Mouse (Mus musculus): Measurements from ENCODE around the gene F2. TPM values are rescaled to one million over a fixed set of nuclear protein-coding genes. Genes with fewer than 3 reads are reported as not detected.
A peak's percentile ranks its signal among the peaks of the same experiment; 100 is the strongest.

F2 gene
- 1 to 10 TPM in 1 of 2 experiments, under 1 TPM in 1; 0.54 to 4.2 TPM for total RNA-seq (2021)
- long read RNA-seq, experiment 1, partial matches to known transcripts = 2 of 4 reads
- long read RNA-seq, experiment 1, other reads (novel, unspliced or antisense) = 2 of 4 reads
- long read RNA-seq, experiment 2, partial matches to known transcripts = 0 of 1 reads
- long read RNA-seq, experiment 2, other reads (novel, unspliced or antisense) = 1 of 1 reads

GRCm38 (mm10) chr2:91636229-91636628 is at the start of gene F2:
F2 (minus strand) TSS chr2:91636414.
- DNase-seq (ENCODE audit: low spot score in 2 of 2) = no peak

GRCm38 (mm10) chr2:91683919-91684318 is 47.7 kb upstream of the F2 start:
- DNase-seq (ENCODE audit: low spot score in 2 of 2) = no peak

DNA sequence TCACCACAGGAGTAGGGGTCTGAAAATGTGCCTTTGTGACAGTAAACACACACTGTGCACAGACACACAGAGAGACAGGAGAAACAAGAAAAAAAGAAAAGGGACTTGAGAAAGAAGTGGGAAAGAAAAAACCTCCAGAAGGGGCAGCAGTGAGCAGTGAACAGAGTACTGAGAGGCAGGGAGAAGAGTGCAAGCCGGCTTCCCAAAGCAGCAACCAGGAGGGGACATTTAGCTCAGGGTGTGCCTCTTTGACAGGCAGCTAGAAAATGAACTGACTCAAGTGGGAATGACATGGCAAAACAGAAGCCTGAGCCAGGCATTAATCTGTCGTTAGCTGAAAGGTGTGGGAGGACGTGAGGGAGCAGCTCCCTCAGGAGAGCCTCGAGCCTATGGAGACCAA is 46.6 kb upstream of the F2 start:
- DNase-seq (ENCODE audit: low spot score in 2 of 2) = peak in 1 of 2 experiments; percentile 35

- no peak for DNase-seq (ENCODE audit: low spot score in 2 of 2)
These were observed 40.7 kb upstream of the F2 start for GRCm38 (mm10) chr2:91676961-91677360.

- DNase-seq (ENCODE audit: low spot score in 2 of 2) = no peak
These were observed 40.2 kb upstream of the F2 start for GRCm38 (mm10) chr2:91676420-91676819.

GRCm38 (mm10) chr2:91674895-91675294 is 38.7 kb upstream of the F2 start:
- peak in 1 of 2 experiments; percentile 27 for DNase-seq (ENCODE audit: low spot score in 2 of 2)

GRCm38 (mm10) chr2:91673587-91673986 is 37.4 kb upstream of the F2 start:
- DNase-seq (ENCODE audit: low spot score in 2 of 2) = no peak

GRCm38 (mm10) chr2:91670038-91670437 is 33.8 kb upstream of the F2 start:
- no peak for DNase-seq (ENCODE audit: low spot score in 2 of 2)

GRCm38 (mm10) chr2:91669326-91669725 is 33.1 kb upstream of the F2 start:
- no peak for DNase-seq (ENCODE audit: low spot score in 2 of 2)

DNA sequence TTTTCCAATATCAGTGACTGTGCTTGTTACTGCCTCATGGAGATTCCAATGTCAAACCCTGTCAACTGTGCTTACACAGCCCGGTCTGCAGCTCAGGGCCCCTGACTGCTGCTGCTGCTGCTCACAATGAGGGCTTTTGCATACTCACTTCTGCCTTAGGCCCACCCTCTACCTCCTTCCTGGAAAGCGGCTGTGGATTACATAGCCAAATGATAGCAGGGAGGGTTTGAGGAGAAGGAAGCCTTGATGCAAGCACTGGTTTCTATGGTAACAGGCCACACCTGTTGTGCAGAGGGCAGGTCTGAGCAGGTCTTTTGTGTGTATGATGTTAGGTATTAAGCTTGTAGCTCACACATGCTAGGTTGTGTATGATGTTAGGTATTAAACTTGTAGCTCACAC is 31.5 kb upstream of the F2 start:
- no peak for DNase-seq (ENCODE audit: low spot score in 2 of 2)

DNA sequence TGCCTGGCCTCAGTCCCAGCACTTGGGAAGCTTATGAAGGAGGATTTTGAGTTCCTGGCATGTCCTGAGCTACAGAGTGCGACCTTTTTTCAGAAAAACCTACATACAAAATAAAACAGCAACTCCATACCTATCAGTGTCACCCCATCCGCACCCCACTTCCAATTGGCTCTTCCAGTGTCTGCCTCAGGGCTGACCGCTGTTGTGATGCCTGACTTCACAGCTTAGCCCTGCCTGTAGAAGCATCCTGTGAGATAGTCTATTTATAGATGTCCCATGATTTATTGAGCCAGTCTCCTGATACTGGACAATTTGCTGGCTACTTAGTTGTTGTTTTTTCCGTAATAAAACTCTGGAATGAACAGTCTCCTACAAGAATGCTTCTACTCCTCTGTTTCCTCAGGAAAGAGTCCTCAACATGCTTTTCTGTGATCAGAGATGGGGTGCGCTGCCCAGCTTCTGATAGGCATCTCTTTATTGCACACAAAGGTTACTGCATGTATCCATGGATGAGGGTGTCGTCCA is 30.2 kb upstream of the F2 start:
- no peak for DNase-seq (ENCODE audit: low spot score in 2 of 2)

DNA sequence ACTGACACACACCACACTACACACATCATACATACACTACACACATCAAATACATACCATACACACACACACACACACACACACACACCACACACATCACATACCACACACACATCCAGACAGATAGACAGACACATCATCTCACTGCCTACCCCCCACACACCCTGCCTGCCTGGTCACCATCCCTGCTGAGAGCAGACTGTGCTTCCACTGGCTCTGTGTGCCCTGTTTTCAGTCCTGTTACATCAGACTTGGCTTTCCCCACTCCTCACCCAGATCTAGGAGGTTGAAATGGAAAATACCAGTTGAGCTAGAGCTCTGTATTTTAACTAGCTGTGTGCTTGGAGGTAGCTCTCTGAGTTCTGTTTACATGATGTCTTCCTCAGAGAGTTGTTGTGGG is 28.6 kb upstream of the F2 start:
- no peak for DNase-seq (ENCODE audit: low spot score in 2 of 2)

DNA sequence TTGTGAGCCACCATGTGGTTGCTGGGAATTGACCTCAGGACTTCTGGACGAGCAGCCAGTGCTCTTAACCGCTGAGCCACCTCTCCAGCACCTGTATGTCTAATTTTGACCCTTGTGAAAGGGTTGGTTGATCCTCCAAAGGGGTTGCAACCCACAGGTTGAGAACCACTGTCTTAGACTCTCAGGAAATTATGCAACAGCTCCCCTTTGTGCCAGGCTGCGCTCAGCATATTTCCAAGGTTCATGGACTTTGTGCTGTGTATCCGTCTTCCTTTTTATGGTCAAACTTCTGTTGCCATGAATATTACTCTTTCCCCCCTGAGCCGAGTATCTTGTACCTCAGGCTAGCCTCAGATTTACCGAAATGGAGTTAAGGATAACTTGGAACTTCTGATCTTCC is 24.8 kb upstream of the F2 start:
- DNase-seq (ENCODE audit: low spot score in 2 of 2) = no peak

GRCm38 (mm10) chr2:91659657-91660056 is 23.4 kb upstream of the F2 start:
- DNase-seq (ENCODE audit: low spot score in 2 of 2) = no peak

DNA sequence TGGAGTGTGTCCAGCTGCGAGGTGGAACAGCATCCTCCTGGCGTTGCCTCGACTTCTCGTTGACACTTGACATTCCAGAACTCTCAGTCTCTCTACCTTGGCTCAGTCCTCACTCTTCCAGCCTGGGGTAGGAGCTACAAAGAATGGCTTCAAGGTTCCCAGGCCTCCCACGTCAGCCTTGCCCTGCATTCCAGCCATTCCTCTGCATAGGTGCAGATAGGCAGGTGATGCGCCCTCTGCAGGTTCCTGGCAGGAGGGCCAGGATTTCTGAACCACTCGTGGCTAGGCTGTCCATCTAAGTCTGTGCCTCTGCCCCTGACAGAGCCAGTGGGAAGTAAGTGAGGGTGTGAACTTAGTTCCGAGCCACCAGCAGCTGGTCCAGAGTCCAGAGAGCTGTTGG is 20.6 kb upstream of the F2 start:
- no peak for DNase-seq (ENCODE audit: low spot score in 2 of 2)

DNA sequence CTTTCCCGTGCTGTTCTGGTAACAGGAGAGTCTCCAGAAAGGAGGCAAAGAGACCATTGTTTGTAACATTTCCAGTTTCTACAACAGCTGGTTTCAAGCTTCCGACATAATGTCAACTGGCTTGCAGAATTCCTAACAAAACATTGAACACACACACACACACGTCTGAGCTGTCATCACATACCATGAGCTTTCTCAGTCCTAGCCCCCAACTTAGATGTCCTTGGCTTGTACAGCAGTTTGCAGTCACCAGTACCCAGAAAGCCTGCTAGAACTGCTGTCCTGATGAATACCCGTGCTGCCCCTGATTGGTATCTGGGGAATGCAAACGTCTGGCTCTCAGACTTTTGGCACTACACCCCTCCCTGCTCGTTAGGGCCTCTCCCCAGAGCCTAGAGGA is 19.6 kb upstream of the F2 start:
- no peak for DNase-seq (ENCODE audit: low spot score in 2 of 2)

DNA sequence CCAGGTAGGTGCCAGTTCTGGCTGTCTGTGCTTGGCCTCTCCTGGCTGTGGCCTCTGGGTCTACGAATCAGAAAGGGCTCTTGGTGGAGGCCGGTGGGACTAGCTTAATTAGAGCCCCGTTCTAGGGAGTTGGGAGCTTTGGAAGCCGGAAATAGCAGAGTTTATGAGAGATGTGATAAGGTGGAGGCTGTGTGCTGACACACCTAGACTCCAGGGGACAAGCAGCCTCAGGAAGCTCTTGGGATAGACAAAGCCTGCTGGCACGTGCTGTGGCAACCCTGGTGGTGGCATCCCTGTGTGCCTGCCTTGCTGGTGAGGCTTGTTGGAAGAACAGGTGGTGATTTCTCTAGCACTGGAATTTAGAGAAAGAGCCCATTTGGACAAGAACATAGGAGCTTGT is 19.2 kb upstream of the F2 start:
- no peak for DNase-seq (ENCODE audit: low spot score in 2 of 2)

GRCm38 (mm10) chr2:91652863-91653262 is 16.6 kb upstream of the F2 start:
- DNase-seq (ENCODE audit: low spot score in 2 of 2) = no peak

- DNase-seq (ENCODE audit: low spot score in 2 of 2) = no peak
These were observed 15.4 kb upstream of the F2 start for GRCm38 (mm10) chr2:91651458-91652258.

GRCm38 (mm10) chr2:91650360-91650995 is 14.3 kb upstream of the F2 start:
- DNase-seq (ENCODE audit: low spot score in 2 of 2) = no peak

DNA sequence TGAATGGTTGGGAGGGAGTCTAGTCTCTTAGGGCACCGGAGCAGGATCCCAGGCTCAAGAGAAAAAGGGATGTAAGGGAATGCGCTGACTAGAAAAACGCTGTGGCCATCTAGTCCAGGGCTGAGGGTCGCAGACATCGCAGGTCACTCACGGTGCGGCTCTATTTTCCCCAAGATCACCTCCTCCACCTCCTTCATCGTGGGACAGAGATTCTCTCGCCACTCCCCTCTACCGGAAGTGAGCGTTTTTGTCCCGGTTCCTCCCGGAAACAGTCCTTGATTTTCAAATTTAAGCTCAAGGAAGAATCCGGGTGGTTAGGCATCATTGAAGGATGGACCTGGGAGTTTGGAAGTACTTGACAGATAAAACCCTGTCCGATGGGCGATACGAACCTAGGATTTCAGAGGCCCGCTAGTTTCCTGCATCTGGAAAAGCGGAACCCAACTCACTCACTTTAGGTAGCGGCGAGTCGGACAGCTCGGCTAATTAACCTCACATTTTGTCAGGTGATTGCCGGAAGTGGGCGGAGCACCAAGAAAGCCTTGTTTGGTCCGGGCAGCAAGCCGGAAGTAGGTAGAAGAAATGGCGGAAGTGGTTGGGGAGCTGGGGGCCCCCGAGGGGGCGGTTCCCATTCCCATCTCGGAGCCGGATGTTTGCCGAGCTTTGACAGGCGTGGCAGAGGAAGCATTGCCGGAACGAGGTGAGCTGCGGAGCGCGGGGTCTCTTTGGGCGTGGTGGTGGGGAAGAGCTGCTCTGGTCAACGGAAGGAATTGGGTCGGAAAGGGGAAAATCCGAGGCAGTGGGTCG is 13.5 kb upstream of the F2 start, which contains the start of the genes Zfp408 and Arhgap1:
TSS of gene Zfp408 (minus strand) at position 239 of the 807 bp plus-strand sequence.
TSS of gene Arhgap1 (plus strand) at position 308 of the 807 bp plus-strand sequence.
- DNase-seq (ENCODE audit: low spot score in 2 of 2) = peak; percentile 90 to 97

All from gastrocnemius, postnatal 4 days (tissue).